Mouse (Mus musculus) myocyte (in vitro differentiated cells): Measurements from ENCODE around the gene Ryr1.
A peak's percentile ranks its signal among the peaks of the same experiment; 100 is the strongest.

Experiments used
- MYOD1 ChIP-seq, 3 experiments: IDR thresholded peaks; one replicate each; pipeline ENCODE4 v1.6.1; 2011; ENCODE audit warnings: control low read depth in 2 of 3, low read depth in 2 of 3, mild to moderate bottlenecking in 2 of 3, moderate library complexity in 1 of 3; ENCODE audit not compliant: insufficient read length in 2 of 3, control insufficient read depth in 1 of 3
- POLR2A ChIP-seq: IDR thresholded peaks from one replicate; pipeline ENCODE4 v1.6.1; 2011; ENCODE audit warnings: low read depth, mild to moderate bottlenecking, control low read depth, moderate library complexity; ENCODE audit not compliant: insufficient read length
- TCF12 ChIP-seq: IDR thresholded peaks from one replicate; pipeline ENCODE4 v1.6.1; 2011; ENCODE audit warnings: mild to moderate bottlenecking, control low read depth; ENCODE audit not compliant: poor library complexity, insufficient read depth, severe bottlenecking

GRCm38 (mm10) chr7:29124970-29125369 lies at the start of gene Ryr1:
- TF ChIP-seq POLR2A (peak; percentile 93), TCF12 (no peak), MYOD1 (IDR thresholded peaks at IDR 0.05; ENCODE audit: control insufficient read depth in 1 of 3, insufficient read length in 2 of 3, low read depth in 2 of 3) (no peak)
